Mouse (Mus musculus) hindbrain, embryonic 16.5 days (tissue): ENCODE data around the gene Gm11733. TPM values are rescaled to one million over a fixed set of nuclear protein-coding genes. Genes with fewer than 3 reads are reported as not detected.

Experiments used
- ATAC-seq: fragments of 200-750 bp; cut with Nextera tagmentation; 2 replicates; pipeline ENCODE4 v1.8.0; 2017; ENCODE audit warnings: moderate TSS enrichment, moderate library complexity
- H3K27ac ChIP-seq: fragments of 300-500 bp; sonication (generic); 2 replicates; pipeline ENCODE4 v1.5.1; 2014; ENCODE audit warnings: low read depth, mild to moderate bottlenecking, control low read depth, low read length, moderate library complexity
- H3K27me3 ChIP-seq: fragments of 300-500 bp; sonication (generic); replicated peaks from 2 replicates; pipeline ENCODE4 v1.6.1; 2014; ENCODE audit warnings: low read length; ENCODE audit not compliant: control insufficient read depth, insufficient read depth
- H3K36me3 ChIP-seq: fragments of 300-500 bp; sonication (generic); 2 replicates; pipeline ENCODE4 v1.6.1; 2014; ENCODE audit warnings: mild to moderate bottlenecking, low read length, moderate library complexity, mixed read lengths; ENCODE audit not compliant: control insufficient read depth, insufficient read depth
- H3K4me1 ChIP-seq: fragments of 300-500 bp; sonication (generic); 2 replicates; pipeline ENCODE4 v1.6.1; 2014; ENCODE audit warnings: low read depth, low read length; ENCODE audit not compliant: control insufficient read depth, insufficient read depth
- H3K4me2 ChIP-seq: fragments of 300-500 bp; sonication (generic); 2 replicates; pipeline ENCODE4 v1.6.1; 2014; ENCODE audit warnings: mild to moderate bottlenecking, low read length, control low read depth, moderate library complexity
- H3K4me3 ChIP-seq: fragments of 300-500 bp; sonication (generic); 2 replicates; pipeline ENCODE4 v1.5.1; 2014; ENCODE audit warnings: mild to moderate bottlenecking, low read length, control low read depth, moderate library complexity
- H3K9ac ChIP-seq: fragments of 300-500 bp; sonication (generic); 2 replicates; pipeline ENCODE4 v1.6.1; 2014; ENCODE audit warnings: low read depth, mild to moderate bottlenecking, control low read depth, low read length, moderate library complexity
- H3K9me3 ChIP-seq: fragments of 300-500 bp; sonication (generic); 2 replicates; pipeline ENCODE4 v1.6.1; 2014; ENCODE audit warnings: mild to moderate bottlenecking, low read length, moderate library complexity; ENCODE audit not compliant: control insufficient read depth
- WGBS: fragments of 180-500 bp; shearing (Covaris S2); extraction: QIAGEN DNeasy Blood & Tissue Kit; methylation state at CpG from one replicate; pipeline ENCODE4 v1.1.7; 2014; 5-methylcytosine and 5-hydroxymethylcytosine counted together
- polyA plus RNA-seq: library from polyadenylated mRNA; unstranded; fragments of >200 nt; fragmentation: Nextera tagmentation; extraction: Ambion mirVana; gene quantifications from 2 replicates; pipeline ENCODE4 v1.2.1, GENCODE M21; 2015

Gene Gm11733
- polyA plus RNA-seq, 1 experiment from 2014 or later, result 0.06 TPM

DNA sequence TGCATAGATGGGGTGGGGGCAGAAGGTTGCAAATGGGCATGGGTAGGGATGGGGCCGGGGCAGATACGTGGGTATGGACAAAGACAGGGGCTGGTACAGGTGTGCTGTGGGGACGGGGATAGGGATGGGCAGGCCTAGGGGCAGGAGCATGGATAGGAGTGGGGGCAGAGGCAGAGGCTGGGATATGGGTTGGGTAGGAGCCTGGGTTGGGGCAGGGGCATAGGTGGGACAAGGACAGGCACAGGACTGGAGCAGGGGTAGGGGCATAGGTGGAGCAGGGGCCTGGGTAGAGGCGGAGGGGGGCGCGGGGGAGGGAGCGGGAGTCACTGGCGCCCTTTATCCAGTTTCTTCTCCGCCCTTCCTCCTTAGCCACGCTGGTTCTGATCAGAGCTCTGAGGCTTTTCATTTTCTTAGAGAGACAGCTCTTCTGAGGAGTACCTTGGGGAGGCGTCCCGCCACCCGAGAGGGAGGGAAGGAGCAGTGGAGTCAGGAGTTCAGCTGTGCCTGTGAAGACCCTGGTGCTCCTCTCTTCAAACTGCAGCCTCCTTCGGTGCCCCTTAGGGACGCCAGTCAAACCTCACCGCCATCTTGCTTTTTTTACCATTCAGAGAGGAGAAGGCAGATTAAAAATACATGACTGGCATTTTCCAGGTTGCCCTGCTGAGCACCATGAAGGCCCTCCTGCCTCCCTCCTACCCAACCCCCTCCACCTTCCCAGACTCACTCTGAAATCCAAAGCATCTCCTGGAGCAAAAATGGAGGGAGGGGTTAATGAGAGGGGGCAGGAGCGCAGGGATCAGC is 7.4 kb downstream of the Gm11733 start:
- no peak for ATAC-seq
- WGBS, result 64% methylated on average over 13 of the region's 17 CpGs
- Histone ChIP-seq H3K4me2 (no peak overlapping the region), H3K9me3 (0 out of 2 replicates have a peak, but pooled peaks cover 2% of the 10 kb centered on the region), H3K9ac (no peak overlapping the region), H3K27ac (no peak overlapping the region), H3K4me3 (no peak overlapping the region), H3K4me1 (peaks cover 4% of the 10 kb centered on the region), H3K27me3 (0 out of 2 replicates have a peak, but pooled peaks cover 3% of the 10 kb centered on the region), H3K36me3 (no peaks in the 10 kb centered on the region)

DNA sequence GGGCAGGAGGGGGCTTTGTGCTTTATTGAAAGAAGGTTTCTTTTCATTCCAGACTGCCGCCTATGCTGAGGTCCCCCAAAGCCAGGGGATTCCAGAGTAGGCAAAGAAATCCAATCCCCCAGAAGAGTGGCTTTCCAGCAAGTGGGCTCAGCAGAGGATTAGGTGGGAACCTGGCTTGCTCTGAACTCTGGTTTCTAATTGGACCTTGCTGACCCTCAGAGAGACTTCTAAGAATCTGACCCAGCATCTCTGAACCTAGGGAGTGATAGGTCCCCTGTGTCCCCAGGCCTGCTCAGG is 8.0 kb downstream of the Gm11733 start:
- Histone ChIP-seq H3K4me3 (no peak overlapping the region), H3K27me3 (0 out of 2 replicates have a peak, but pooled peaks cover 3% of the 10 kb centered on the region), H3K4me1 (peaks cover 10% of the 10 kb centered on the region), H3K9ac (no peak overlapping the region), H3K9me3 (0 out of 2 replicates have a peak, but pooled peaks cover 2% of the 10 kb centered on the region), H3K36me3 (no peaks in the 10 kb centered on the region), H3K27ac (no peak overlapping the region), H3K4me2 (no peak overlapping the region)
- ATAC-seq, result no peak
- WGBS, result 16% methylated on average over 1 of the region's 1 CpGs

DNA sequence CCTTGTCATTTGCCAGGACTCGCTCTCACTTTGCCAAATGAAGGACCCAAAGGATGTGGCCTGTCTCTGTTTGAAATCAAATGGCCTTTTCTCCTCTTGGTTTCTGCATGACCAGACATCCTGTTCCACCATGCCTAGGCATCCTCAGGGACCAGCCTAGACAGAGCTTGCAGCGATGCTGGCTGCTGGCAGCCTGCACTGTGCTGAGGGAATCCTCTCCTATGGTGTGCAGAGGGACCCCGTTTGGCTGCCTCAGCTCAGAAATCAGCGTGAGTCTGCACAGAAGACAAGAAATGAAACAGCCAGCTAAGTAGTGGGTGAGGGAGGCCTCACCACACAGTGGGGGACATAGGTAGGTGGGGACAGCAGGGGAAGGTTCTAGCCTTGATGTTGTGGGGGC is 12.6 kb downstream of the Gm11733 start:
- peak overlapping the region; percentile 17 for H3K4me2 ChIP-seq
- H3K27me3 ChIP-seq, result 0 out of 2 replicates have a peak, but pooled peaks cover 3% of the 10 kb centered on the region
- peaks cover 27% of the 10 kb centered on the region for H3K4me1 ChIP-seq
- no peaks in the 10 kb centered on the region for H3K36me3 ChIP-seq
- WGBS, result 12% methylated on average over 4 of the region's 4 CpGs
- H3K9ac ChIP-seq, result peak overlapping the region; percentile 54
- peak overlapping the region; percentile 91 for H3K27ac ChIP-seq
- no peaks in the 10 kb centered on the region for H3K9me3 ChIP-seq
- peak; percentile 60; the same call in 1 of the 2 replicates for ATAC-seq
- H3K4me3 ChIP-seq, result no peak overlapping the region

DNA sequence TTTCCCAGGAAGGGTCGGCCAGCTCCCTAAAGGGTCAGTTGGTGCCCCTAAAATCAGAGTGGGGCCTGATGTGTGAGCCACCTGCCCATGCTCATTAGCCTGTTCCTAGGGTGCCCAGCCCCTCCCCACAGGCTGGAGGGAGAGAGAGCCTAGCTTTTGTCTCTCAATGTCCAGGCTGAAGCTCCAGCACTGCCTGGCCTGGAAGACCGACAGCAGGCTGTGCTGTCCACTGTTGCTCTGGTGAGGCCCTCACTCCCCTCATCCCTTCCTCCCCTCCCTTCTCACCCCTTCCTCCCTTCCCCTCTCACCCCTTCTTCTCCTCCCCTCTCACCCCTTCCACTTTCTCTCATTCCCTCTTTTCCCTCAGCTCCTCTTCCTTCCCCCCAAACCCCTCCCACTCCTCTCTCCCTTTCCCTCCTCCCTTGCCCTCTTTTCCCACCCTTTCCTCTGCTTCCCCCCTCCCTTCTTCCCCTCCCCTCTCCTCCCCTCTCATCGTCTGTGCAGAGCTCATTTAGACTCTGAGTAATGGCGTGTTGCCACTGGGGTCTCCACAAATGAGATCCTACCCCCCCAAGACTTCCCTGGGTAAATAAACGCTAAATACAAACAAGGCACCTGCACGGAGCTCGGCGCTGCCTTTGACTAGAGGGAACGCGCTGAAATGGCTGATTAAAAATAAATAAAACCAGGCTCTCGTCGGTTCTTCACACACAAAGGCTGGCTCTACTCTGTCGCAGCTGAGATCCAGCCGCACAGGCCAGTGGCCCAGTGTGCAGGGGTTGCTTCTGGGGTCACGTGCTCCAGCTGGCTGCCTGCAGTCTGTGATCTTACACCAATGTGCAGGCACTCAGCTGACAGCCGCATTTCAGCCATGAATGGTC is 13.3 kb downstream of the Gm11733 start:
- H3K4me2 ChIP-seq, result peak overlapping the region; percentile 48
- peak overlapping the region; percentile 54 for H3K9ac ChIP-seq
- WGBS, result 8% methylated on average over 16 of the region's 16 CpGs
- H3K27me3 ChIP-seq, result 0 out of 2 replicates have a peak, but pooled peaks cover 3% of the 10 kb centered on the region
- no peak overlapping the region for H3K4me3 ChIP-seq
- no peaks in the 10 kb centered on the region for H3K9me3 ChIP-seq
- H3K27ac ChIP-seq, result peak overlapping the region; percentile 91
- H3K36me3 ChIP-seq, result no peaks in the 10 kb centered on the region
- ATAC-seq, result peak; percentile 91
- peaks cover 25% of the 10 kb centered on the region for H3K4me1 ChIP-seq

DNA sequence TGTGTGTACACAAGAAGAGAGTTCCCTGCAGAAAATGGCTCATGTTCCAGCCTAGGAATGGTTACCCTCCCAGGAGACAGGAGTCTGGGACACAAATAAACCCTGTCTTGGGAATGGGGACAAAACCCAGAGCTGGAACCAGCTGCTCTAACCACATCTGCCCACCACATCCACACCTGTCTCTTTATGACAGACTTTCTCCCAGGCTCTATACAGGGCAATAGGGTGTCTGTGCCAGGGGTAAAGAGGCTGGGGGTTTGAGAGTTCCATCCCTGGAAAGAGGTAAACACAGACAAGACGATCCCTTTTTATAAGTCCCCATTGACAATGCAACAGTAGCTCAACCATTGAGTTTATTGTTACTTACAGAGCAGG is 14.0 kb downstream of the Gm11733 start:
- Histone ChIP-seq H3K9me3 (no peaks in the 10 kb centered on the region), H3K36me3 (no peaks in the 10 kb centered on the region), H3K27ac (peak overlapping the region; percentile 91), H3K27me3 (0 out of 2 replicates have a peak, but pooled peaks cover 3% of the 10 kb centered on the region), H3K4me1 (peaks cover 25% of the 10 kb centered on the region), H3K9ac (peak overlapping the region; percentile 50), H3K4me2 (peak overlapping the region; percentile 48), H3K4me3 (no peak overlapping the region)
- ATAC-seq, result peak; percentile 55
- 32% methylated on average over 1 of the region's 1 CpGs for WGBS

DNA sequence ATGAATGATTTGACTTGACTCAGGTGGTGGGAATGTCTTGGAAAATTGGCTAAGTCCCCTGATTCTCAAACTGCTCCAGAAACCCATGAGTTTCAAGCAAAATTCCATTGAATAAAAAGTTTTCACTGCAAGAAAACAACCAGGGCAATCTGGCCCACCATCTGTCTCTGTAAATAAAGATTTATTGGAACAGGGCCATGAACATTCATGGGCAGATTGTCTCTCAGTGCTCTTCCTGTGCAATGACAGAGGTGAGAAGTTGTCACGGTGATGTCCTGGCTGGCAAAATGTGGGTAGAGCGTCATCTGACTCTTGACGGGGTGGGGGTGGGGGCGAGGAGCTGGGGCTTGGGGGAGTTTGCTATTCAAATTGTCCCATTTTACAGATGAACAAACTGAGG is 24.8 kb downstream of the Gm11733 start:
- H3K9me3 ChIP-seq, result no peaks in the 10 kb centered on the region
- H3K9ac ChIP-seq, result no peak overlapping the region
- H3K27ac ChIP-seq, result no peak overlapping the region
- WGBS, result 79% methylated on average over 4 of the region's 4 CpGs
- no peaks in the 10 kb centered on the region for H3K27me3 ChIP-seq
- no peaks in the 10 kb centered on the region for H3K4me1 ChIP-seq
- no peaks in the 10 kb centered on the region for H3K36me3 ChIP-seq
- no peak overlapping the region for H3K4me3 ChIP-seq
- no peak overlapping the region for H3K4me2 ChIP-seq
- ATAC-seq, result no peak

DNA sequence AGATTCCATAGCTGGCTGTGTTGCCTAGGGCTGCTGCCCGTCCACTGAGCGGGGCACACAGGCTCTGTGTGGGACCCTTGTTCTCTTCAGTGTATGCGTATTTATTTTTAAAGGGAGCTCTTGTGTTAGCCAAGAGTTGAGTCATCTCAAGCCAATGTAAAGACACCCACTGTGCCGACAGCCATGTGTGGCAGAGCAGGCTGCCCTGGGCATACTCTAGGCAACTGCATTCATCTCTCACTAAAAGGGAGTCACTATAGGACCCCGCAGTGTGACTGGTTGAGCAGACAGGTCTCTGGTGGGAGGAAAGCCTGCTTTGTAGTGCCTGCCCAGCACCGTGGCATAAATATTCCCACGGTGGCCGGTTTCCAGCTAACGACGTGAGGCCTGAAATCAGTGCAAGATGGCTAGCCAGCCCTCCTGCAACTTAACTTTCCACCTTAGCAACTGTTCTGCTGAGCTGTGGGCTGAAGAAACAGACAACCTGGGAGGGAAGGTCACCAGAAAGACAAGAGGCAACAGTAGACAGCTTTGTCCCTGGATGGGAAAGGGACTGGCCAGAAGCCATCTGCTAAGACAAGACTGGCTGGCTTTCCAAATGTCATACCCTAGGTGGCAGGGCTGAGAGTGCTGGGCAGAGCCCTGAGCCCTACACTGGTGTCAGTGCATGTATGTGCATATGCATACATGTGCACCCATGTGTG is 31.7 kb downstream of the Gm11733 start:
- Histone ChIP-seq H3K9ac (no peak overlapping the region), H3K27me3 (no peaks in the 10 kb centered on the region), H3K27ac (peak overlapping the region; percentile 24; the same call in 1 of the 2 replicates), H3K4me1 (no peaks in the 10 kb centered on the region), H3K4me2 (no peak overlapping the region), H3K4me3 (no peak overlapping the region), H3K9me3 (no peaks in the 10 kb centered on the region), H3K36me3 (no peaks in the 10 kb centered on the region)
- ATAC-seq, result peak; percentile 87
- WGBS, result 42% methylated on average over 10 of the region's 10 CpGs

DNA sequence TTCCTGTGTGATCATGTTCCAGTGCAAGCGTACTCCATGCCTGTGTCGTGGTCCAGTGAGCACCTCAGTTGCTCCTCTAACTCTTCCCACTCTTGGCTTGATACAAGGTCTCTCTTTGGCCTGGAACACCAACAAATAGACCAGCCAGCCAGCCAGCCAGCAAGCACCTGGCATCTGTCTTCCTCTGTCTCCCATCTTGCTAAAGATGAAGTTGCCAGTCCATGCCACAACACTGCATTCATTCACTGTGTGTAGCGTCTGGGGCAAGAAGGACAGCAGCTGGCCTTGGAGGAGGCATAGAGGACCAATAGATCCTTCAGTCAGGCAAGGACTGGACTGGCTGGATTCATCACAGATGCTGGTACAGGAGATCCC is 32.2 kb downstream of the Gm11733 start:
- peak; percentile 58 for ATAC-seq
- no peaks in the 10 kb centered on the region for H3K9me3 ChIP-seq
- 0 out of 2 replicates have a peak overlapping the region, but pooled peaks have one; percentile 24 for H3K27ac ChIP-seq
- WGBS, result 81% methylated on average over 3 of the region's 3 CpGs
- H3K9ac ChIP-seq, result no peak overlapping the region
- H3K4me1 ChIP-seq, result no peaks in the 10 kb centered on the region
- H3K36me3 ChIP-seq, result no peaks in the 10 kb centered on the region
- no peak overlapping the region for H3K4me3 ChIP-seq
- H3K27me3 ChIP-seq, result no peaks in the 10 kb centered on the region
- H3K4me2 ChIP-seq, result no peak overlapping the region
